Mouse (Mus musculus) gastrocnemius, adult 8-10 months (tissue): ENCODE results near the gene Ajuba. TPM values are rescaled to one million over a fixed set of nuclear protein-coding genes. Genes with fewer than 3 reads are reported as not detected.
"Not testable (repeated sequence)": the region's sequence is repeated elsewhere in the genome, so short reads cannot be mapped to it uniquely, and the experiment has no call there.

Source experiments
- DNase-seq, 2 experiments: peaks; one replicate each; pipeline ENCODE4 v3.0.0; 2022; ENCODE audit warnings: low spot score in 2 of 2
- total RNA-seq, 4 experiments: library from RNA; stranded (reverse); gene quantifications; 2 replicates each; pipeline ENCODE4 v1.2.4; 2022

Gene Ajuba
- total RNA-seq = 1 to 10 TPM in 2 of 4 experiments, under 1 TPM in 2; 0.87 to 1.8 (median 1.3) TPM

- DNase-seq = peak; percentile 74 to 79
Observed at GRCm38 (mm10) chr14:54577089-54577982, at the start of gene Ajuba. Gene Ajuba (minus strand): TSS chr14:54577558.

- DNase-seq = no peak
Observed at GRCm38 (mm10) chr14:54624976-54625375, 47.6 kb upstream of the Ajuba start.

- DNase-seq = no peak
Observed at GRCm38 (mm10) chr14:54623334-54623733, 46.0 kb upstream of the Ajuba start.

- DNase-seq = no peak
Observed at GRCm38 (mm10) chr14:54621133-54621532, 43.8 kb upstream of the Ajuba start, which contains the start of gene Psmb11. Gene Psmb11 (plus strand): TSS chr14:54621433.

GRCm38 (mm10) chr14:54617897-54618365, 40.6 kb upstream of the Ajuba start, which contains the start of gene Psmb5:
Gene Psmb5 (minus strand): TSS chr14:54618022.
- peak; percentile 83 to 87 for DNase-seq

- no peak for DNase-seq
Observed at GRCm38 (mm10) chr14:54617152-54617896, 40.0 kb upstream of the Ajuba start.

- DNase-seq = no peak
Observed at GRCm38 (mm10) chr14:54616226-54616825, 39.0 kb upstream of the Ajuba start.

- not testable (repeated sequence) for DNase-seq
Observed at GRCm38 (mm10) chr14:54614130-54614529, 36.8 kb upstream of the Ajuba start.

- no peak for DNase-seq
Observed at GRCm38 (mm10) chr14:54610648-54611047, 33.3 kb upstream of the Ajuba start.

GRCm38 (mm10) chr14:54609962-54610361, 32.6 kb upstream of the Ajuba start:
- no peak for DNase-seq

- no peak for DNase-seq
Observed at GRCm38 (mm10) chr14:54609245-54609644, 31.9 kb upstream of the Ajuba start.

GRCm38 (mm10) chr14:54607226-54607625, 29.9 kb upstream of the Ajuba start:
- no peak for DNase-seq

- peak; percentile 59 to 66 for DNase-seq
Observed at GRCm38 (mm10) chr14:54605752-54606321, 28.5 kb upstream of the Ajuba start, which contains the start of gene 4931414P19Rik. Gene 4931414P19Rik (minus strand): TSS chr14:54605993.

- no peak for DNase-seq
Observed at GRCm38 (mm10) chr14:54603686-54604085, 26.3 kb upstream of the Ajuba start.

GRCm38 (mm10) chr14:54603038-54603654, 25.8 kb upstream of the Ajuba start:
- DNase-seq = peak; percentile 95 to 96

- DNase-seq = no peak
Observed at GRCm38 (mm10) chr14:54602613-54603012, 25.3 kb upstream of the Ajuba start.

- no peak for DNase-seq
Observed at GRCm38 (mm10) chr14:54601601-54602000, 24.2 kb upstream of the Ajuba start.

- no peak for DNase-seq
Observed at GRCm38 (mm10) chr14:54597084-54597483, 19.7 kb upstream of the Ajuba start.

- no peak for DNase-seq
Observed at GRCm38 (mm10) chr14:54594631-54595414, 17.5 kb upstream of the Ajuba start.

- no peak for DNase-seq
Observed at GRCm38 (mm10) chr14:54594055-54594454, 16.7 kb upstream of the Ajuba start.
